In the genomic region with DNA sequence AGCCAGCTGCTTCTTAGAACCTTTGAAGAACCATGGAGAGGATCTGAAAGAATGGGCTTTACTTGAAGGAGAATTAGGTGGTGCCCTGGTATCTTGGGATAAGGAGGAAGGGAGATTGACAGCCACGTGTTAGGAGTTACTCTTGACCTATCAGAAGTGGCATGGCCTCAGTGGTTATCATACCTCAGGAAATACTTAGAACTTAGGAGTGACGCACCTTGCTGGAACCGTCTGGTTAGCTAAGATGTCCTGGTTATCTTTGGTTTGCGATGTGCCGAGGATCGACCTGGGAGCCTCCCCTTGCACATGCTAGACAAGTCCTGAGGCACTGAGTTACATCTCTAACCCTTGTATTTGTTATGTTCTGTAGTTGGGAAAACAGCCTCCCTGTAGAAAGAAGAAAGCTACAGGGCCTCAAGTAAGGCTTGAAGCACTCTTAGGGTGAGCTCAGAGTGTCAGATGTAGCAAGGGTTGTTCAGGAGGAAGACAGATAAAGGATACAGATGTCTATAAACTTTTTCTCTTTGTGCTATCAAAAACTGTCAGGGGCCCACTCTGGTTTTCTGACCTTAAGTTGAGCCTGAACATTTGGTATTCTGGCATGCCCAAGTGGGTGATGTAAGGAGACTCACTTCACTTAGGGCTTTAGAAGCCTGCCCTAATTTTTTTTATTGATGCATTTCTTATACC, we compare ENCODE assay signal across 13 mouse cellular contexts. TPM values are rescaled to one million over a fixed set of nuclear protein-coding genes. Genes with fewer than 3 reads are reported as not detected.
DNase-seq lines count a peak whose midpoint lies in the region; ATAC-seq and TF ChIP-seq lines count a peak whose summit lies in the region.
"Had no signal": no experiment of that assay in that cellular context is flagged by ENCODE, and none has a peak within 500 bp of the region (broad histone marks: within the 10 kb centered on the region; RNA-seq: fewer than 3 reads in every experiment).

No protein-coding gene starts in this region.

- TF ChIP-seq CTCF in heart, adult 2 months (IDR thresholded peaks at IDR 0.05) = no peak
- TF ChIP-seq CTCF in G1E (IDR thresholded peaks at IDR 0.05; ENCODE audit: low read depth, low read length) = no peak
- TF ChIP-seq CTCF in forebrain, postnatal 0 days (IDR thresholded peaks at IDR 0.05; ENCODE audit: low read depth) = no peak

- TF ChIP-seq POLR2A in heart, adult 2 months (IDR thresholded peaks at IDR 0.05; ENCODE audit: insufficient read depth, low read depth, low read length) = no peak

- no peak overlapping the region for H3K4me3 ChIP-seq in heart, adult 2 months
- H3K4me3 ChIP-seq in G1E (ENCODE audit: low read depth, low read length) = peak overlapping the region; percentile 8; the same call in 1 of the 2 replicates
- peak overlapping the region; percentile 54 for H3K4me3 ChIP-seq in erythroblast, embryonic 14.5 days (replicated peaks)
- H3K4me3 ChIP-seq in forebrain, postnatal 0 days (ENCODE audit: low read depth, low read length) = no peak overlapping the region

- H3K9me3 ChIP-seq in G1E (replicated peaks) = no peaks in the 10 kb centered on the region
- H3K9me3 ChIP-seq in erythroblast, embryonic 14.5 days (ENCODE audit: control insufficient read depth, low read length) = no peaks in the 10 kb centered on the region
- no peaks in the 10 kb centered on the region for H3K9me3 ChIP-seq in forebrain, postnatal 0 days (ENCODE audit: low read length)

- no peak overlapping the region for H3K9ac ChIP-seq in heart, adult 2 months (ENCODE audit: low read depth, low read length)
- no peak overlapping the region for H3K9ac ChIP-seq in forebrain, postnatal 0 days

- 74% methylated on average over 6 of the region's 6 CpGs for WGBS in heart, adult 2 months
- WGBS in forebrain, postnatal 0 days = 97% methylated on average over 6 of the region's 6 CpGs

- 0 out of 2 replicates have a peak, but pooled peaks cover 3% of the 10 kb centered on the region for H3K79me2 ChIP-seq in heart, adult 2 months (replicated peaks; ENCODE audit: control insufficient read depth, insufficient read depth, low read length)

- DNase-seq in heart, adult 2 months = no peak
- DNase-seq in heart, postnatal 14 days = no peak
- no peak for DNase-seq in G1E (ENCODE audit: low spot score)
- no peak for DNase-seq in adrenal gland, postnatal 36 days
- no peak for DNase-seq in thymus, adult 18-20 months
- DNase-seq in forebrain, postnatal 0 days = no peak
- DNase-seq: kidney, postnatal 4 days; lung, postnatal 36 days; right cerebral cortex, postnatal 25 days; thymus, adult 2 months had no signal

- H3K27ac ChIP-seq in heart, adult 2 months = peak overlapping the region; percentile 87
- H3K27ac ChIP-seq in forebrain, postnatal 0 days (ENCODE audit: low read depth, low read length) = no peak overlapping the region

- TF ChIP-seq EP300 in heart, adult 2 months (IDR thresholded peaks at IDR 0.05; ENCODE audit: insufficient read depth, low read depth, low read length) = no peak

- peaks cover 2% of the 10 kb centered on the region for H3K36me3 ChIP-seq in heart, adult 2 months (ENCODE audit: control insufficient read depth, insufficient read depth, low read length)
- H3K36me3 ChIP-seq in G1E (replicated peaks) = peaks cover 50% of the 10 kb centered on the region
- peaks cover 81% of the 10 kb centered on the region for H3K36me3 ChIP-seq in erythroblast, embryonic 14.5 days (ENCODE audit: control insufficient read depth)
- no peaks in the 10 kb centered on the region for H3K36me3 ChIP-seq in forebrain, postnatal 0 days (ENCODE audit: insufficient read depth)

- peak; percentile 58 for ATAC-seq in G1E (ENCODE audit: extremely low read depth, insufficient number of reproducible peaks, low FRiP score, poor library complexity, severe bottlenecking)
- ATAC-seq in megakaryocyte, adult 5-6 weeks (ENCODE audit: poor library complexity, severe bottlenecking) = peak; percentile 13; the same call in 1 of the 2 replicates
- ATAC-seq in forebrain, postnatal 0 days = no peak
- ATAC-seq: inflammation-experienced regulatory T-cells, adult 6 months had no signal

- intact Hi-C loops in heart, adult 2 months (cut with DNase I) = loop anchor here (2.0 to 5.0 kb wide), 3 partner anchors 41 to 177 kb away; a partner anchor contains a TSS
- intact Hi-C loops in heart, postnatal 14 days (cut with DNase I) = loop anchor here (5.0 kb wide), 2 partner anchors 52 to 137 kb away; no protein-coding TSS in a partner anchor

- no peak overlapping the region for H3K4me2 ChIP-seq in forebrain, postnatal 0 days (ENCODE audit: low read depth)

- H3K4me1 ChIP-seq in heart, adult 2 months (ENCODE audit: control insufficient read depth, insufficient read depth, low read length) = peaks cover 4% of the 10 kb centered on the region
- peaks cover 85% of the 10 kb centered on the region for H3K4me1 ChIP-seq in G1E (ENCODE audit: insufficient read depth, low read depth, low read length)
- H3K4me1 ChIP-seq in erythroblast, embryonic 14.5 days (ENCODE audit: control insufficient read depth) = peaks cover 93% of the 10 kb centered on the region
- H3K4me1 ChIP-seq in forebrain, postnatal 0 days (ENCODE audit: insufficient read depth) = peaks cover 15% of the 10 kb centered on the region

- no peaks in the 10 kb centered on the region for H3K27me3 ChIP-seq in heart, adult 2 months (ENCODE audit: control insufficient read depth, insufficient read depth, low read length)
- H3K27me3 ChIP-seq in G1E (ENCODE audit: insufficient read depth, low read length) = no peaks in the 10 kb centered on the region
- no peaks in the 10 kb centered on the region for H3K27me3 ChIP-seq in erythroblast, embryonic 14.5 days (ENCODE audit: control insufficient read depth)
- H3K27me3 ChIP-seq in forebrain, postnatal 0 days (ENCODE audit: insufficient read depth, low read length) = no peaks in the 10 kb centered on the region

RNA-seq across cellular contexts. Expression of a gene that starts 6.0 kb away (rescaled TPM):
- total RNA-seq in heart, adult 2 months (2021) = 10 to 100 TPM; 39.4 to 45.1 TPM
- 23.2 and 28.9 TPM in 2 replicates for polyA plus RNA-seq in heart, adult 2 months (2012; rRNA removed)
- 10 to 100 TPM; 53.9 to 68.6 TPM for total RNA-seq in heart, postnatal 14 days (2021)
- 24.4 and 27.5 TPM in 2 replicates for total RNA-seq in G1E (2014; fragmentation: Nextera tagmentation)
- 11.4 and 11.7 TPM in 2 replicates for total RNA-seq in G1E (2017)
- polyA plus RNA-seq in G1E (2012) = 18.5 and 25.3 TPM in 2 replicates
- polyA plus RNA-seq in erythroblast, embryonic 14.5 days (2012) = 4.8 and 6.1 TPM in 2 replicates
- total RNA-seq in megakaryocyte, adult 5-6 weeks (2015) = 12.1 and 13.2 TPM in 2 replicates
- total RNA-seq in megakaryocyte, adult 5-6 weeks (2017) = 4.4 and 7.6 TPM in 2 replicates
- total RNA-seq in adrenal gland, postnatal 36 days (2021) = 10 to 100 TPM; 18.4 to 31.1 TPM
- total RNA-seq in forebrain, postnatal 0 days (2014; rRNA removed) = 31.5 and 33.7 TPM in 2 replicates
- 27.0 and 32.6 TPM in 2 replicates for polyA plus RNA-seq in forebrain, postnatal 0 days (2015; fragmentation: Nextera tagmentation; extraction: Ambion mirVana)

Comparison
In these comparisons a context has a peak if more than half of its experiments do, and no peak if none do; other contexts are left out.
1. H3K4me3 ChIP-seq: peak in G1E (single experiment) and erythroblast, embryonic 14.5 days (single experiment); none in heart, adult 2 months (single experiment) and forebrain, postnatal 0 days (single experiment).